Mouse (Mus musculus) retina, postnatal 7 days (tissue): ENCODE measurements around the gene Stpg2.

ENCODE experiments used
- DNase-seq: peaks from one replicate; pipeline ENCODE4 v3.0.0-alpha.2; 2012; ENCODE audit warnings: low read depth, low spot score

The Stpg2 gene

GRCm38 (mm10) chr3:139733156-139733555 is 527.7 kb downstream of the Stpg2 start:
- DNase-seq, result no peak

GRCm38 (mm10) chr3:139739388-139739787 is 533.9 kb downstream of the Stpg2 start:
- DNase-seq, result no peak
